Mouse (Mus musculus): Measurements from ENCODE around the gene Gm4553. TPM values are rescaled to one million over a fixed set of nuclear protein-coding genes. Genes with fewer than 3 reads are reported as not detected.
"Not testable (repeated sequence)": the region's sequence is repeated elsewhere in the genome, so short reads cannot be mapped to it uniquely, and the experiment has no call there.

Gm4553 gene
- total RNA-seq (2022): not detected

DNA sequence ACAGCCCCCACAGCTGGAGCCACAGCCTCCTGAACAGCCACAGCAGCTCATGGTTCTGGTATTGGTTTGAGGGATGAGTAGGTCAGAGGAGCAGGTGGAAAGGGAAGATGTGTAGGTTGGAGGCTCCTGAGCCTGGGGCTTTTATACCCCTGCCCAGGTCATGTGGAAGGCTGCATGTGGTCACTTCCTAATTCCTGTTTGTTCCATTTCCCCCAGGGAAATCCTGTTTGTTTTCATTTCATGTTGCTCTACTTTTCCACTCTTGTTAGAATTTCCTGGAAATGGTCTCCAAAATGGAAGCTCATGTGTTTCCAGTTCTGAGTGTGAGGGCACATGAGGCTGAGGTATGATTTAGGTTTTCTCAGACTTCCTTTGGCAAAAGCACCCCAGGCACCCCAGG lies at the start of gene Gm4553:
Gene Gm4553, minus strand, starts transcription at position 101 of the 400 bp plus-strand sequence.
- not testable (repeated sequence) for DNase-seq

GRCm38 (mm10) chr7:142212136-142212535 lies 46.6 kb upstream of the Gm4553 start:
- DNase-seq: not testable (repeated sequence)

DNA sequence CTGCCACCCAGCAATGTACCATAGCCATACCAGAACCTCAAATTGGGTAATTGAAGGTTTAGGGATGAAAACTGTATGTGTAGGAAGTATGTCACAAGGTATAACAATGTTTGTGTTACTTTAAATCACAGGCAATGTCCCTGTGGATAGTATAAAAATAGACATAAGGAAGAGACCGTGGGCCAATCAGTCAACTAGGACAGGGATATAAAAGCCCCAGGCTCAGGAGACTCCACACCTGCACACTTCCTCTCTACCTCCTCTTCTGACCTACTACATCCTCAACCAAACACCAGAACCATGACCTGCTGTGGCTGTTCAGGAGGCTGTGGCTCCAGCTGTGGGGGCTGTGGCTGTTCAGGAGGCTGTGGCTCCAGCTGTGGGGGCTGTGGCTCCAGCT lies 46.0 kb upstream of the Gm4553 start, which contains the start of gene Gm7579:
Gene Gm7579, plus strand, starts transcription at position 301 of the 400 bp plus-strand sequence.
- no peak for DNase-seq

DNA sequence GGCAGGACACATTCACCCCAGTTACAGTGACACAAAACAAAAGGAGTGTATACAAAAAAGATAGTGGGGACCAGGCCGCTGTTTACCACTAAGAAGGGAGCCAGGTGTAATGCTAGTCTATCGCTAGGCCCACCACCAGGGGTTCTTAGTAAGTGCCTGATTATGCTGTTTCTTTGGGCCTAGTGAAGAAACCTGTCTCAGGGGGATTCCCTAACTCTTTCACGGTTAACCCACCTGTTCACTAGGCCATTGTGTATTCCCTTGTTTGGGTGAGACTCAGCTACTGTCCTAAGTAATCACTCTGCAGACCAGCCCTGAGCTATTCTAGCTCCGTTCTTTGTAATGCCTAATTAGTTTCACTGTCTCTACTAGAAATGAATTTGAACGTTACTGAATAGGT lies 41.4 kb upstream of the Gm4553 start:
- DNase-seq: not testable (repeated sequence)

GRCm38 (mm10) chr7:142205488-142205887 lies 39.9 kb upstream of the Gm4553 start:
- DNase-seq: no peak

DNA sequence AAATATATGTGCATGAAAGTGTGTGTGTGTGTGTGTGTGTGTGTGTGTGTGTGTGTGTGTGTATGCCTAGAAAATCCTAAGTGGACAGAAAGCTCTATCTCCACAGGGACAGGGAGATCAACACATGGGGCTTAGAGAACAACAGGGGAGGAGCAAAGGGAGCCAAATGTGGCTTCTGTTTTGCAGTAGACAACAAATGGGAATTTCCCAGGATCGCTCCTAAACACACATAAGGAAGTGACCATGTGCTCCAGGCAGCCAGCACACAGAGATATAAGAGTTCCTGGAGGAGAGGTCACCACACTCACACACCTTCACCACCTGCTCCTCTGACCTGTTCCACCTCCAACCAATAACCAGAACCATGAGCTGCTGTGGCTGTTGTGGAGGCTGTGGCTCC lies 35.5 kb upstream of the Gm4553 start, which contains the start of gene Krtap5-3:
Gene Krtap5-3, plus strand, starts transcription at position 301 of the 400 bp plus-strand sequence.
- no peak for DNase-seq

DNA sequence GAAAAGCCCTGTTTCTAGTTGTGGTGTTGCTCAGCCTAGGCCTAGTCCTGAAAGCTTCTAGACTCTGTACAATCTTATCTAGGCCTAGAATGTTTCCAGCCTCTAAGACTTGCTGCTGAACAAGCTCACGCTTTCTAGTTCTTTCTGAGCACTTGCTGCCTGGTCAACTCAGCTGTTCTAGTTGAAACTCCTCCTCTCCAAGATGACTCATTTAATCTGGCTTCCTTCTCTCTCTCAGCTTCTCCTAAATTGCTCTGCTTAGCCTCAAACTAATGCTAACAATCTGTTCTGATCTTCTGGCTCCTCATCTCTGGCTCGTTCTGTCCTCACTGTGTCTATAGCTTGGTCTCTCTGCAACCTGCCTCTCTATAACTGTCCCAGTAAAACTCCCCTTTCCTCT lies 33.2 kb upstream of the Gm4553 start:
- no peak for DNase-seq

DNA sequence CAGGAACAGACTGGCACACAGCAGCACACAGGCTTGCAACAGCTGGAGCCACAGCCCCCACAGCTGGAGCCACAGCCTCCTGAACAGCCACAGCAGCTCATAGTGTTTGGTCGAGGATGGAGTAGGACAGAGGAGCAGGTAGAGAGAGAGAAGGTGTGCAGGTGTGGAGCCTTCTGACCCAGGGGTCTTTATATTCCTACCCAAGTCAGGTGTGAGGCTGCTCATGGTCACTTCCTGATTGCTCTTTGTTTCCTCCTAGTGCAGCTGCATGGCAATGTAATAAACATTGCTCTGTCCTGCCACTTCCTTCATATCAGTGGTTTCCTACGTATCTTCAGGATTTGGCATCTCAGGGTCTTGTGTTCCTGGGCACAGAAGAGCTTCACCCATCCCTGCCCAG lies 24.8 kb upstream of the Gm4553 start, which contains the start of gene Gm10153:
Gene Gm10153, minus strand, starts transcription at position 101 of the 400 bp plus-strand sequence.
- no peak for DNase-seq

- DNase-seq: no peak
Observed at GRCm38 (mm10) chr7:142188156-142188555, 22.6 kb upstream of the Gm4553 start.

DNA sequence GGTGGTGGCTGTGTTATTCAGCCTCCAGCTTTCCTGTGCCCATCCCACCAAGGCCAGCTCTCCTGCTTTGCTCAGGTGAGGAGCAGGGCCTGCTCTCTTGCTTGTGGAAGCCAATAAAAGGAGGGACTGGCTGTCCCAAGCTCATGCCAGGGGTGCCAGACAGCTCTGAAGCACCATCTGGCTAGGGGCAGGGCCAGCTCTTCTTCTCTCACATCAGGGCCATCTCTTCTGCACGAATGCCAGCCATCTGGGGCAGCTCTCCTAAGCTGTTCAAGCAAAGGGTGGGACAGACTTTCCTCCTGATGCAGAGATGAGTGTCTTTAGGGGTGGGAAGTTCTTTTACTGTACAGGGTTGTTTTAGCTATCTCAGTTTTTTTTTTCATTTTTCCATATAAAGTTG lies 15.5 kb upstream of the Gm4553 start:
- no peak for DNase-seq

DNA sequence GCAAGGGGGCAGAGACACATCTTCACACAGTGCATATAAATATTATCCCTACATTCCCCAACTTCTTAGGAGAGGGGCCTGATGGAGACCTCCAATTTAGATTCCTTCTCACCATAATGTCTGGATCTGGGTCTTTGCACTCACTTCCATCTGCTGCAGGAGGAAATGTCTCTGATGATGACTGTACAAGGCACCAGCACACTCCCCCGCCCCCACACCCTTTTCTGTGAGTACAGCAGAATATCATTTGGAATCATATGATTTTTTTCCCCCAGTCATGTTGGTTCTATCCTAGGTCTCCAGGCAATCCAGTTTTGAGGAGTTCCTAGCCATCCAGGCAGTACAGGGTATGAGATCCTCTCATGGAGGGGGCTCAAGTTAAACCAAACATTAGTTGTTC lies 13.1 kb upstream of the Gm4553 start:
- no peak for DNase-seq

- DNase-seq: not testable (repeated sequence)
Observed at GRCm38 (mm10) chr7:142175905-142176304, 10.4 kb upstream of the Gm4553 start, which contains the start of gene Krtap5-2. Krtap5-2 (minus strand) TSS chr7:142176005.

- DNase-seq: no peak
Observed at GRCm38 (mm10) chr7:142169836-142170235, 4.3 kb upstream of the Gm4553 start.

DNA sequence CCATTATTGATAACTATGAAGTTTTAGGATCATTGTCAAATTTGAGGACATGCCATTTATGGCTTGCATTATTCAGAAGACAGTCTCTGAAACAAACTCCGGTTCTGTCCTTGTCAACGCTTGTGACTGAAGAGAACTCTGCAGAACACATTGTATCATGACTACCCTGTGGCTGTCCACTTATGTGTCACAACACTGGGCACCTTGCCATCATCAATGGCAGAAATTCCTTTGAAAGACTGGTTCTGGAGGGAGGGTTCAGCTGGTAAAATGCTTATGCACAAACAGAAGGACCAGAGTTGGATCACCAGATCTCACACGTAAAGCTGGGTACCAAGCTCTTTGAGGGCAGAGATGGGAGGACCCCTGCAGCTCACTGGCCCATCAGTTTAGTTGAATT lies 6.2 kb downstream of the Gm4553 start:
- no peak for DNase-seq

DNA sequence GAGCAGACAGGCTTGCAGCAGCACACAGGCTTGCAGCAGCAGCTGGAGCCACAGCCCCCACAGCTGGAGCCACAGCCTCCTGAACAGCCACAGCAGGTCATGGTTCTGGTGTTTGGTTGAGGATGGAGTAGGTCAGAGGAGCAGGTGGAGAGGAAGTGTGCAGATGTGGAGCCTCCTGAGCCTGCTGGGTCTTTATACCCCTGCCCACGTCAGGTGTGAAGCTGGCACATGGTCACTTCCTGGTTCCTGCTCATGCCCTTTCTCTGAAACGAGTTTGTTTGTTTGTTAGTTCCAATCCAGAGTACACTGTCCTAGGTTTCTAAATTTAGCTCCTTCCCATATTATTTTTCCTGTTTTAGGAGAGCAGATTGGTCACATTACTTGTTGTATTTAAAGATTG lies 8.5 kb downstream of the Gm4553 start, which contains the start of gene Gm29735:
Gene Gm29735, minus strand, starts transcription at position 101 of the 400 bp plus-strand sequence.
- DNase-seq: not testable (repeated sequence)

- DNase-seq: no peak
Observed at GRCm38 (mm10) chr7:142155308-142155707, 10.2 kb downstream of the Gm4553 start.

DNA sequence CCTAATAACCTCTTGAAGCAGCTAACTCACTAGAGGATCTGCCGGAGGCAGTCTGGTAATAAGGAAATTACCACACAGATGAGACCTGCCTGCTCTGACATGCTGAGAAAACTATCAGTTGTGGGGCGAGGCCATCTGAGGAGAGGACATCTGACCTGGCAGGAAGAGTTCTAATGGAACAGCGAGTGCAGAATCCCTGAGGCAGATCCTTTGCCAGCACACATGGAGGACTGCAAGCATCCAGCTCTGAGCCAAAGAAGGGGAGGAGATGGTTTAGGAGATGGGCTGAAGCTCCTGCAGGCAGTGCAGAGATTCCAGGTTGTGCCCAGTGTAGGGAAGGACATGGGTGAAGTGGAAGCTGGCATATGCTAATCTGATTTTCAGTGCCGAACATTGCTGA lies 13.3 kb downstream of the Gm4553 start:
- no peak for DNase-seq

DNA sequence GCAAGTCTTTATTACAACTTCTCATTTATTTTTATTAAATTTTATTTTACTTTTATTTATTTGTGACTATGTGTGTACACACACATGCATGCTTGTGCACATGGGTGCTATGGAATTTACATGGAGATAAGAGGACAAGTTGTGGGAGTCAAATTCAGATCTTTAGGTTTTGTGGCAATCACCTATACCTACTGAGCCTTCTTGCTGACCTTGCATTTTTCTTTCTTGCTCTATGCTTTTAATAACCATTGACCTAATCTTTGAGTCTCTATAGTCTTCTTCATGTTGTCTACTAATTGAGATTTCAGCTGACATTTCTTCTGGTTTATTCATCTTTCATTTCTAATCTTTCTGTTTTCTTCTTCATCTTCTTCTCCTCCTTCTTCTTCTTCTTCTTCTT lies 16.9 kb downstream of the Gm4553 start:
- DNase-seq: no peak

- DNase-seq: peak; percentile 5
Observed at GRCm38 (mm10) chr7:142146033-142146432, 19.5 kb downstream of the Gm4553 start.

DNA sequence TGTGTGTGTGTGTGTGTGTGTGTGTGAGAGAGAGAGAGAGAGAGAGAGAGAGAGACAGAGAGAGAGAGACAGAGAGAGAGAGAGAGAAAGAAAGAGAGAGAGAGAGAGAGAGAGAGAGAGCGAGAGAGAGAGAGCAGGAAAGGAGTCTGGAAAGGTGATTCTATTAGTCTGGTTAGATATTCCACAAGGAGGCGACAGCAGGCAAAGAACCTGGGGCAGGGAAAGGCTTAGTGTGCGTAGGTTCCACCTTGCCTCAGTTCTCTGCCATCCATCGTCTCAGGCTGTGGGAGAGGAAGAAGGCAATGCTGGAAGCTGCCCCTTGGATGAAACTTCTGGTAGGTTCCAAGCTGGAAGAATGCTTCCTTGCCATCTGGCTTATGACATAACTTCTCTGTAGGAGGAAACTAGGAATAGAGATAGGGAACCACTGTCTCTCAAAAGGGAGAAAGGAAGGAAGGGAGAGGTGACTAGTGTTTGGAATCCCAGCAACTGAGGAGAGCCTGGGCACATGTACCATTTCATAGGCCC lies 20.1 kb downstream of the Gm4553 start:
- no peak for DNase-seq

DNA sequence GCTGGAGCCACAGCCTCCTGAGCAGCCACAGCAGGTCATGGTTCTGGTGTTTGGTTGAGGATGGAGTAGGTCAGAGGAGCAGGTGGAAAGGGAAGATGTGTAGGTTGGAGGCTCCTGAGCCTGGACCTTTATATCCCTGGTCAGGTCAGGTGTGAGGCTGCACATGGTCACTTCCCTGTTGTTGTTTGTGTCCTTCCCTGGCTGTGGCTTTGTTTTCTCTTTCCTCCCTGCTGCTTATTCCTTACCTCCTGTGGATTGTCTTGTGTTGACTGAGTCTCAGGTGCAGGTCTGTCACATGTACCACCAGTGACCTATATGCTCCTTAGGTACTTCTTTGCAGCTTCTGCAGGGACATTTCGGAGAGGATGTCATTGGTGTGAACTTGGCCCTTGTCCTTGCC lies 21.0 kb downstream of the Gm4553 start, which contains the start of gene Gm45337:
Gene Gm45337, minus strand, starts transcription at position 101 of the 400 bp plus-strand sequence.
- no peak for DNase-seq

DNA sequence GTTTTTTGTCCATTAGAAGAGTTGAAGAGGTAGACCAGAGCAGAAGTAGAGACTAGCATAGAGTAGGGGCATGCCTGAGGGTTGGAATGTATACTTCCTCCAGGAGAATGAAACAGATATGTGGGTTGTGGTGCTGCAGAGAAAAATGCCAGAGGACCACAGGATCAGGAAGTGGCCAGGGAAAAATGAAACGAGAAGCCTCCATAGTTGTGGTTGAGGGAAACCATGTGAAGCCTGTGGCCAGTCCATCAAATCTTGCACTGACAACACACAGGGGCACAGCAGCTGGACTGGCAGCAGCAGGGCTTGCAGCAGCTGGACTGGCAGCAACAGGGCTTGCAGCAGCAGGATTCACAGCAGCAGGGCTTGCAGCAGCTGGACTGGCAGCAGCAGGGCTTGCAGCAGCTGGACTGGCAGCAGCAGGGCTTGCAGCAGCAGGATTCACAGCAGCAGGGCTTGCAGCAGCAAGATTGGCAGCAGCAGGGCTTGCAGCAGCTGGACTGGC lies 22.0 kb downstream of the Gm4553 start:
- DNase-seq: not testable (repeated sequence)

- DNase-seq: no peak
Observed at GRCm38 (mm10) chr7:142140696-142141095, 24.8 kb downstream of the Gm4553 start.

GRCm38 (mm10) chr7:142135934-142136333 lies 29.6 kb downstream of the Gm4553 start, which contains the start of gene Gm39115:
Gm39115 (minus strand) TSS chr7:142136034.
- DNase-seq: not testable (repeated sequence)
